Mouse (Mus musculus): Measurements from ENCODE around the gene Ncstn.
A peak's percentile ranks its signal among the peaks of the same experiment; 100 is the strongest.

Gene Ncstn

GRCm38 (mm10) chr1:172071556-172071955 lies 11.0 kb downstream of the Ncstn start:
- no peak for DNase-seq

GRCm38 (mm10) chr1:172070227-172070626 lies 12.4 kb downstream of the Ncstn start:
- DNase-seq, result no peak

DNA sequence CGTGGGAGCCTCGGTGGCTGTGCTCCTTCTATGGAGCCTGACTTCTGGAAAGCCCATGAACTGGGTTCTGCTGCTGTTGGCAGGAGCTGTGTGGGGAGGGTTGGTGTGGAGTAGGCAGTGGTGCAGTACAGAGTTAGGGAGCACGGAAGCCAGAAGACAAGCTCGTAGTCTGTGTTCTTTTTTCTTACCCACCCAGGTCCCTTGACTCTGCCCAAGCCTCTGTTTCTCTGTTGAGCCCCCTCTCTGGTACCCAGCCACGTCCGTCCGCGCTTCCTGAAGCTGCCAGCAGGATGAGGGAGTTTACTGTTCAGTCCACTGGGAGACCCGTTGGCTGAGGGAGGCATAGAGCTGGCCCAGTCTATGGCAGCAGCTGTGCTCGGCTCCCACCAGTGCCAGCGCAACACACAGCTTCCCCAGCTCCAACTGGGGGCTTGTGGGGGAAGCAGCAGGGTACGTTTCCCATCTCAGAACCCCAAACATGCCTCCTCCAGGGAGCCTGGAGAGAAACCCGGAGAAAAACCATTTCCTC lies 17.9 kb downstream of the Ncstn start:
- no peak for DNase-seq

GRCm38 (mm10) chr1:172063291-172064023 lies 19.1 kb downstream of the Ncstn start:
- no peak for DNase-seq

- DNase-seq, result no peak
Measured at GRCm38 (mm10) chr1:172062101-172062500, 20.5 kb downstream of the Ncstn start.

DNA sequence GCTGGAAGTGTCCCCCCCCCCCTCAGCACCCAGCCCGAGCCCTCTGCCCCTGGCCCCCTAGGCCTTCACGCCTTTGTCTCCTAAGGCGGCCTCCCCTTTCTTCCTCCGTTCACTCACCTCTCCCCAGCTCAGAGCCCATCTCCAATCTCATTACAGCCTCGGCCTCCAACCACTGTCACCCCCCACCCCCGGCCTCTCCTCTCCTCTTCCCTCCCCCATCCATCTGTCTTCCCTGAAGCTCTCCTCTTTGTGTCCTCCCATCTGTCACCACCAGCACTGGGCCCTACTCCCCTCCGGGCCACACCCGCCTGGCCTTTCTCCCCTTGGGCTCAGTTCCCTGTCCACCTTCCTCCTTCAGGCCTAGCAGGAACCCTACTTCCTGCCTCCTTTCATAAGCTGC lies 21.4 kb downstream of the Ncstn start:
- DNase-seq, result no peak

- DNase-seq, result no peak
Measured at GRCm38 (mm10) chr1:172060659-172061058, 21.9 kb downstream of the Ncstn start.

DNA sequence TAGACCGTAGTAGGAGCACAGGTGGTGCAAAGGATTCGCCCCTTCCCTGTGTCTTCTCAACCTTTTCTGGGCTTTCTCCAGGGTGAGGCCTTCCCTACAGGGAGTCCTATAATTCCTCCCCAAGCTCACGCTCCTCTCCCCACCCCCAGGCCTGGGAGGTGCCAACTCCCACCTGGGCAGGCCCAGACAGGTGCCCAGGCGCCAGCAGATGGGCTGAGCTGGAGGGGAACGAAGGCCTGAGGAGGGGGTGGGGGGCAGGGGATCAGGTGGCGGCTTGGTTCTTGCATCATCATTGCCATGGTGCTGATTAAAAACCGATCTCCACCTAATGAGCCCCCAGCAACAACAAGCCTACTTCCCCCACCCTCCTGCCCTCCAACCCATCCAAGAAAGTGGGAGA lies 23.7 kb downstream of the Ncstn start:
- no peak for DNase-seq

DNA sequence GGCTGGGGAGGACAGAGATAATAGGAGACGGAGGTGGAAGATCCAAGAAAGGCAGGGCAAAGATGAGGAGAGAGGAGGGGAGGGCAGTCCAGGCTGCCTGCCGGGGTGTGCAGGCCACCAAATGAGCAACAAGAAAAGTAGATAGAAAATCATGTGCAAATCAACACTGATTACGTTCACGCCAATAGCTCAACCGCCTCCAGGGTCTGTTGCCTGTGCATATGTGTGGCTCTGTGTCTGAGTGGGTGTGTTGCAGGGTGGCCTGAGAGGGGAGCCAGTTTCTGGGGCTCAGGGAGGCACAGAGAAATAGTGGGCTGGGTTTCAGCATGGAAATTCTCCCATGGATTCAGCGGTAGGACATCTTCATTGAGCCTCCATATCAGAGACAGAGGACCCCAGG lies 24.3 kb downstream of the Ncstn start:
- DNase-seq, result no peak

DNA sequence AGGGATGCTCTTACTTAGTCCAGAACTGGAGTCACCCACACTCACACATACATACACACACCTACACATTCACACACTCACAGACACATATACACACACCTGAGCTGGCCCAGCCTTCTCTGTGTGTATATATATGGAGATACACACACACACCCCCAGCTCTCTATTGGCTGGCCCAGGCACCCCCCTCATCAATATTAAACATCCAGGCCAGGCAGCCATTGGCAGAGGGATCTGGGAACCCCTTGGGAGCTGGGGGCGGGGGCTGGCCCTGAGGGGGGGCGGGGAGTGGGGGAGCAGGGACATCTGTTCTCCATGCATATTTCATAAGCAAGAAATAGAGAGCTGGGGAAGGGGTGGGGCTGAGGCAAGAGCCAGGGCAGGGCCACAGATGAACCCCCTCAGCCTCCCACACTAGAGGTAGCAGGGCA lies 25.1 kb downstream of the Ncstn start, which contains the start of gene Nhlh1:
Gene Nhlh1, minus strand, starts transcription at position 83 of the 431 bp plus-strand sequence.
- no peak for DNase-seq

DNA sequence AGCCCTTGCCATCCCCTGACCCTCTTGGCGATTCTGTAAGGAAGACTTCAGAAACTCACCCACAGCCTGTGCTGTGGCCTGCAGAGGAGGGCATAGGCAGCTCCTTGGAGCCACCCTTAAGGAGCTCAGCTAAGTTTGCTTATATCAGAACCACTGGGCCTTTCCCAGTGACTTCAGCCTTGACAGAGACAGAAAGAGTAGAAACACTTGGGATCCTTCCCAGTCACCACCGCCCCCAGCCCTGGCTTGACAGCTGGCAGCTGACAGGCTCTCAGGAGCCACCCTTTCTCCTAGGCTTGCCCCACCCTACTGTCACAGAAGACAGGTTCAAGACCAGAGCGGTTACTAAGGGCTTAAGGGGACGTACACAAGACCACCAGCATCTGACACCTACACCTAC lies 26.3 kb downstream of the Ncstn start:
- no peak for DNase-seq

DNA sequence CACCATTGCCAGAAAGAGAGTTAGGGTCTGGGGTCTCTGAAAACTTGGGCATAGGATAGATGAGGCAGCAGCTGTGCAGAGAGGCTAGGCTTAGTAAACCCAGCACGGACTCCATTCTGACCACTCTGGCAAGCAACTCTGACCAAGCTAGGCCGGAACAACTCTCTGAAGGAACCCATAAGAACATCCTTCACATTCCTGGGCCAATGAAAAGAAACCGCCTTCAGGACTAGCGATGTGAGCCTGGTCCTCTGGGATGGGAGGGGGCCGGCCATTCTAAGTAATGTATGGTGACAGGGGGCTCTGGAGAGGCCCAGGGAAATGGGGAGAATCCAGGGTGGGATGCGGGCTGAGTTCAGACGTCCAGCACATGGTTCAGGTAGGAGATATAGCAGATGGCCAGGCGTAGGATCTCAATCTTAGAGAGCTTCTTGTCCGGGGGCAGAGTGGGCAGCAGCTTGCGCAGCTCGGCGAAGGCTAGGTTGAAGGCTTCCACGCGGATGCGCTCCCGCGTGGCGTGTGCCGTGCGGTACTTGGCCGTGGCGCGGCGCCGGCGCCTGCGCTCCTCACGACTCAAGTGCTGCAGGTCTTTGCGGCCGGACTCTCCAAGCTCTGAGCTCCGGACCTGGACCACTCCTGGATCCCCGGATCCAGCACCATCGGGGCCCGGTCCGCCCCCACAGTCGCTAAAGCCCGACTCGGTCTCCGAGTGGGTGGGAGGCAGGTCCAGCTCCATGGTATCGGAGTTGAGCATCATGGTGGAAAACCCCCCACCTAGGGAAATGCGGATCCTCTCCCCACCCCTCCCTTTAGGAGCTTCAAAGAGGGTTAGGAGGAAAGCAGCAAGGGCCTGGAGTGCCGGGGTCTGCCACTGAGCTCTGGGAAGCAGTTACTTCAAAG lies 28.8 kb downstream of the Ncstn start:
- DNase-seq, result no peak

GRCm38 (mm10) chr1:172052766-172053279 lies 29.8 kb downstream of the Ncstn start:
- DNase-seq, result no peak

DNA sequence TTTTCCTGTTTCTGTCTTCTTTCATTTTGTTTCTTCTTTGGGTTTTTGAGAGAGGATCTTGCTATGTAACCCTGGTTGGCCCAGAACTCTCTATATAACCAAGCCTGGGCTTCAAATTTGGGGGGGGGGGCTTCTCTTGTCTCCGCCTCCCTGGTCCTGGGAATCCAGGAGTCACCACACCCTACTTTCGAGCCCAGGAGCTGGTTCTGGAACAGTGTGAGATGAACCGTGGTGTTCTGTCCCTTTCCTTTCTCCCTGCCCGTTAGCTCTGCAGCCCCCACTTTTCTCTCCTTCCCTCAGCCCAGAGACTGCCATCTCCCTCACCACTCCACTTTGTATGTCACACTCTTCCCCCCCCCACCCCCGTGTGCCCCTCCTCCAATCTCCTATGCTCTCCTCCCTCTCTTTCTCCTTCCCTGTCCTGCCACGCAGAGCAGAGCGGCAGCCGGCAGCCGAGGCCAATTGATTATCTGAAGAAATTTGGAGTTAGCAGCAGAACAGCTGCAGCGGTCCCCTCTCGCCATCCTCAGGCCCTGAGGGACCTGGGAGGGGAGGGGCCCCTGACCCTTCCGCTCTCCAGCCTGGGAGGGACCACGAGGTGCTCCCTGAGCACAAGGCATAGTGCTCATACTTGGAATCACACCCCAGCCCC lies 33.3 kb downstream of the Ncstn start:
- DNase-seq, result no peak

DNA sequence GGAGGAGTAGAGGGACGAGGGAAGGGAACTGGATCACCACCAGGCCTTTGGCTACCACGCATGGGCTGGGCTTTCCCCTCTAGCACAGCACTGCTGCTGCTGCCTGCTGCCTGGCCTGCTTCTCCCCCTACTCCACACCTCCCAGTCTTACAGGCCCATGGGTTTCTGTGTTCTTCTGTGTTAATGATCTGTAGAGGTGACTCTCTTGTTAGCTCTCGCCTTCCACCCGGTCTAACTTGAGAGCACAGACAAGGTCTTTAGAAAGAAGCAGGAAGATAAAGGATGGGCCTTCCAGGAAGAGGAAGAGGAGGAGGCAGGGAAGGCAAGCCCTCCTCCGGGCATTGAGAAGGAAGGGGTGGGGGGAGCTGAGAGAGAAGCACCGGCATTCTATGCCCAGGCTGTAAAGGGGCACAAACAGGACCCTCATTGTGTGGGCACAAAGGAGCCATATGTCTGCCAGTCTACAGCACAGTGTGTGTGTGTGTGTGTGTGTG lies 34.3 kb downstream of the Ncstn start:
- peak; percentile 34 for DNase-seq

DNA sequence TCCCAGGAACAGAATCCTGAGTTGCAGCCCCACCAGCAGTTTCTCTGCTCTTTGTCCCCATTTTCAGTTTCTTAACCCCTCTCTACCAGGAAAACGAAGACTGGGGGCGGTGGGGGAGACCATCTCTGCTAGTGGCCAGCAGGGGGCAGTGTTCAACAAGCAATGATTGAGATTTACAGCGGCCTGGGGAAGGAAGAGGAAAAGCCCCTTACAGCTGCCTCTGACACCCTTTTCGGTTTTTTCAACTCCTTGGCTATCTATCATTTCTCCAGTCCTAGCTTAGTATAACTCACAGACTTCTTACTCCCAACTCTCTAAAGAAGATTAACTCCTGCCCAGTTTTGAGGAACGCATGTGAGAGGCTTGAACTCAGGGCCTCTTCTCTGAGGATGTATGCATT lies 35.7 kb downstream of the Ncstn start:
- peak; percentile 84 for DNase-seq

- DNase-seq, result no peak
Measured at GRCm38 (mm10) chr1:172046410-172046809, 36.2 kb downstream of the Ncstn start.

DNA sequence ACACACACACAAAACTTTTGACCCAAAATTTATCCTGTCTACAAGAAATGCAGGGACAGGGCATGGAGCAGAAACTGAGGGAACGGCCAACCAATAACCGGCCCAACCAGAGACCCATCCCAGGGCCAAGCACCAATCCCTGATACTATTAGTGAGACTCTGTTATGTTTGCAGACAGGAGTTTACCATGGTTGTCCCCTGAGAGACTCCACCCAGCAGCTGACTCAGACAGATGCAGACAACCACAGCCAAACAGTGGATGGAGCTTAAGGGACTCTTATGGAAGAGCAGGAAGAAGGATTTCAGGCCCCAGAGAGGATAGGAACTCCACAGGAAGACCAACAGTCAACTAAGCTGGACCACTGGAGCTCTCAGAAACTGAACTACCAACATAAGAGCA lies 52.7 kb downstream of the Ncstn start:
- no peak for DNase-seq

DNA sequence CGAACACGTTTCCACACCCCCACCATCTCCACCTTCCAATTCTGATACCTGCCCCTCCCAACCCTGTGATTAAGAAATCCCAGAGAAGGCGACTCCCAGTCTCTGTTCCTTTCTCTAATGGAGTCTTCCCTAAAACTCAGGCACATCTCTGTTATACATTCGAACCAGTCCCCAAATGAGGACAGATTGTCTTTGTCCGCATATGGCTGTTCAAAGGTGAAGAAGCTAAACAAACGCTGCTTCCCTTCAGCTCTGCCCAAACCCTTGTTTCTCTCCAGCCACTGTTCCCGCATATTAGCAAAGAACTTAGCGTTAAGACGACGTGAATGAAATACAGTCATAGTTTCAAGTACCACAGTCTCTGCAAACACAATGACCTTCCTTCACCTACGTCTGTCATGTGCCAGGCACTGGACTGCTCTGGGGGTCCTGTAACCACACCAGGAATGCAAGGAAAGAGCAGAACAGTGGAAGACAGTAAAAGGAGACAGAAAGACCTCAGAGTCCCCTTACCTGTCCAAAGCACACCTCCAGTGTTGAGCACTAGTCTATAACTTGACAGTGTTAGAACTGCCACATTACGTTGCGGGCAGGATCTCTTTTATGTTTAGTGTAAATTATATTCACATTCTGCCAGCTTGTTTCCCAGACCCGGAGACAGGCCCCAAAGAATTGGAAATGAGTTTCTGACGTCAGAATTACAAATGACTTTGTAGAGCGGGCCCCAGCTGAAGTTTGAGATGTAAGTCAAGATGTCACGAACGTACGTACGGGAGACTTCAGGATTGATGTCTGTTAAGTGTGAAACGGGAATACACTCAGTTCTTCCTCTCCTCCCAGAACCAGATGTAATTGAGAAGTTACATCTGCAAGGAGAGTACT lies 54.0 kb downstream of the Ncstn start, which contains the start of gene Vangl2:
Gene Vangl2, minus strand, starts transcription at position 51 of the 882 bp plus-strand sequence.
- no peak for DNase-seq

- no peak for DNase-seq
Measured at GRCm38 (mm10) chr1:172027809-172028102, 54.8 kb downstream of the Ncstn start.

- DNase-seq, result peak; percentile 97
Measured at GRCm38 (mm10) chr1:172027010-172027808, 55.4 kb downstream of the Ncstn start.
